Mouse (Mus musculus): ENCODE data around the gene Gnai3. TPM values are rescaled to one million over a fixed set of nuclear protein-coding genes. Genes with fewer than 3 reads are reported as not detected.

Gnai3 gene
- total and polyA plus RNA-seq, 3 experiments, result 54.1 to 145 (median 78.7) TPM

- Histone ChIP-seq H3K27me3 (replicated peaks) (no peaks in the 10 kb centered on the region), H3K27ac (ENCODE audit: insufficient read depth, low read depth) (no peak overlapping the region), H3K9me3 (replicated peaks; ENCODE audit: low read length) (no peaks in the 10 kb centered on the region), H3K4me1 (ENCODE audit: control insufficient read depth in 1 of 2, insufficient read depth in 2 of 2) (peaks cover 0 to 4% of the 10 kb centered on the region in 2 experiments; a peak in 2 of 4 replicates), H3K36me3 (replicated peaks in 1 of 2; ENCODE audit: control insufficient read depth in 1 of 2, insufficient read depth in 1 of 2, low read length in 1 of 2) (peaks cover 55 to 82% of the 10 kb centered on the region in 2 experiments), H3K9ac (ENCODE audit: insufficient read depth, low read depth) (no peak overlapping the region), H3K79me2 (replicated peaks; ENCODE audit: control insufficient read depth, extremely low read depth, insufficient read depth, poor library complexity, severe bottlenecking) (no peaks in the 10 kb centered on the region), H3K4me3 (replicated peaks in 1 of 3; ENCODE audit: low read depth in 2 of 3, low read length in 2 of 3, poor library complexity in 1 of 3) (no peak overlapping the region), H3K4me2 (ENCODE audit: insufficient read depth, low read depth, poor library complexity, severe bottlenecking) (no peak overlapping the region)
- in situ Hi-C loops (cut with MboI; ENCODE audit: low pct_ligation_motif_present, low pct_unique_long_range_greater_than_20kb, low sequenced_read_pairs) (no loop called here), dilution Hi-C loops (cut with MboI; ENCODE audit: extremely low pct_ligation_motif_present, extremely low pct_unique_long_range_greater_than_20kb, low sequenced_read_pairs) (no loop called here)
- TF ChIP-seq HCFC1 (IDR thresholded peaks at IDR 0.05; ENCODE audit: low read depth, low read length) (no peak), ZMIZ1 (IDR thresholded peaks at IDR 0.05; ENCODE audit: low read depth, low read length) (no peak), IRF4 (IDR thresholded peaks at IDR 0.05; ENCODE audit: low read depth, low read length) (no peak), CHD2 (IDR thresholded peaks at IDR 0.05; ENCODE audit: low read length) (no peak), USF1 (IDR thresholded peaks at IDR 0.05; ENCODE audit: low read depth, low read length) (no peak), POLR2A (IDR thresholded peaks at IDR 0.05; ENCODE audit: low read depth, low read length) (no peak), RAD21 (IDR thresholded peaks at IDR 0.05; ENCODE audit: low read depth, low read length) (no peak), EP300 (IDR thresholded peaks at IDR 0.05; ENCODE audit: low read length) (no peak), MYC (IDR thresholded peaks at IDR 0.05; ENCODE audit: low read depth, low read length) (no peak), GABPA (IDR thresholded peaks at IDR 0.05; ENCODE audit: insufficient replicate concordance, low read depth, low read length) (no peak), TBP (conservative IDR thresholded peaks at IDR 0.05; ENCODE audit: low read depth, low read length) (no peak), MAX (IDR thresholded peaks at IDR 0.05; ENCODE audit: low read length) (no peak), JUN (IDR thresholded peaks at IDR 0.05; ENCODE audit: insufficient read depth, low read depth, low read length) (no peak)
- DNase-seq (ENCODE audit: extremely low read depth), result no peak
Observed at GRCm38 (mm10) chr3:108117465-108117864, 28.5 kb downstream of the Gnai3 start.

DNA sequence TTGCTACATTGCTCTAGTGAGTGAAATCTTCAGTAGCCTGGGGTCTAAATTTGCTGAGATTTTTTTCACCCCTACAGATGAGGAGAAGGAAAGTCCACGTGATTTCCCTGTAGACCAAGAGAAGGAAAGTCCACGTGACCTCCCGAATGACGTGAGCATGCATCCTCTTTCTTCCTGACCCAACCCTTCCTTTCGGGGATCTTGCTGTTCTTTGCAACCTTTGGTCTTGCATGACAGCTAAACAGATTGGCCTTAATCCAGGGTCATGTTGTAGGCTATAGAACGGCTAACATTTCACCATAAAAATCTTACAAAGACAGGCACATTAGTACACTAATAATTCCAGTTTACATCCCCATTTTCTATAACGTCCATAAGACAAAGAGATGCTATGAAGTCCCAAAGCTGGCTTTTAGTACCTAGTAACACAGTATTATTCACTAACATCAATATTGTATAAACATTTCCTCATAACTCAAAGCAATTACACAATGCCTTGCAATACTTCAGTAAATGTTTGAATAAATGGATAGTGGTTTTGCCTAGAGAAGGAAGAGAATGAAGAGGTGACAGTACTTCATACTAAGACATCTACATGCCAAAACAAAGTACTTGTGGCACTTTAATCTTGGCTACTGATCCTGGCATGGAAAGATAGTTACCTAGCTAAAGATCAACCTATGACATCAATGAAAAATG is 32.2 kb downstream of the Gnai3 start:
- Histone ChIP-seq H3K9me3 (replicated peaks; ENCODE audit: low read length) (no peaks in the 10 kb centered on the region), H3K36me3 (replicated peaks in 1 of 2; ENCODE audit: control insufficient read depth in 1 of 2, insufficient read depth in 1 of 2, low read length in 1 of 2) (peaks cover 62 to 92% of the 10 kb centered on the region in 2 experiments), H3K4me3 (replicated peaks in 1 of 3; ENCODE audit: low read depth in 2 of 3, low read length in 2 of 3, poor library complexity in 1 of 3) (no peak overlapping the region), H3K4me1 (ENCODE audit: control insufficient read depth in 1 of 2, insufficient read depth in 2 of 2) (peaks cover 0 to 4% of the 10 kb centered on the region in 2 experiments; a peak in 2 of 4 replicates), H3K9ac (ENCODE audit: insufficient read depth, low read depth) (no peak overlapping the region; the same call in 1 of the 2 replicates), H3K27ac (ENCODE audit: insufficient read depth, low read depth) (no peak overlapping the region), H3K27me3 (replicated peaks) (no peaks in the 10 kb centered on the region), H3K79me2 (replicated peaks; ENCODE audit: control insufficient read depth, extremely low read depth, insufficient read depth, poor library complexity, severe bottlenecking) (no peaks in the 10 kb centered on the region), H3K4me2 (ENCODE audit: insufficient read depth, low read depth, poor library complexity, severe bottlenecking) (no peak overlapping the region)
- TF ChIP-seq MEF2A (IDR thresholded peaks at IDR 0.05; ENCODE audit: borderline replicate concordance, low read depth, low read length), result no peak
- no peak for TF ChIP-seq ZNF384 (IDR thresholded peaks at IDR 0.05; ENCODE audit: low read depth, low read length)
- TF ChIP-seq RAD21 (IDR thresholded peaks at IDR 0.05; ENCODE audit: low read depth, low read length), result no peak
- TF ChIP-seq KAT2A (IDR thresholded peaks at IDR 0.05; ENCODE audit: insufficient replicate concordance, low read length), result no peak
- no peak for TF ChIP-seq POLR2A (IDR thresholded peaks at IDR 0.05; ENCODE audit: low read depth, low read length)
- TF ChIP-seq GABPA (IDR thresholded peaks at IDR 0.05; ENCODE audit: insufficient replicate concordance, low read depth, low read length), result no peak
- no peak for TF ChIP-seq UBTF (IDR thresholded peaks at IDR 0.05; ENCODE audit: low read depth, low read length)
- no peak for TF ChIP-seq MAZ (IDR thresholded peaks at IDR 0.05; ENCODE audit: low read depth, low read length)
- TF ChIP-seq ELF1 (IDR thresholded peaks at IDR 0.05; ENCODE audit: low read depth, low read length), result no peak
- dilution Hi-C loops (cut with MboI; ENCODE audit: extremely low pct_ligation_motif_present, extremely low pct_unique_long_range_greater_than_20kb, low sequenced_read_pairs) (no loop called here), in situ Hi-C loops (cut with MboI; ENCODE audit: low pct_ligation_motif_present, low pct_unique_long_range_greater_than_20kb, low sequenced_read_pairs) (no loop called here)
- DNase-seq (ENCODE audit: extremely low read depth), result no peak
